Mouse (Mus musculus): ENCODE results near the gene Auts2. TPM values are rescaled to one million over a fixed set of nuclear protein-coding genes. Genes with fewer than 3 reads are reported as not detected.

The Auts2 gene
- total RNA-seq, 2 experiments from 2014 or later: 103 to 156 TPM

GRCm38 (mm10) chr5:132272132-132272531, 271.0 kb downstream of the Auts2 start:
- DNase-seq (ENCODE audit: extremely low spot score in 1 of 2, low spot score in 1 of 2): no peak

- DNase-seq (ENCODE audit: extremely low spot score in 1 of 2, low spot score in 1 of 2): no peak
Observed at GRCm38 (mm10) chr5:132270896-132271295, 272.2 kb downstream of the Auts2 start.

- no peak for DNase-seq (ENCODE audit: extremely low spot score in 1 of 2, low spot score in 1 of 2)
Observed at GRCm38 (mm10) chr5:132270074-132270473, 273.1 kb downstream of the Auts2 start.

DNA sequence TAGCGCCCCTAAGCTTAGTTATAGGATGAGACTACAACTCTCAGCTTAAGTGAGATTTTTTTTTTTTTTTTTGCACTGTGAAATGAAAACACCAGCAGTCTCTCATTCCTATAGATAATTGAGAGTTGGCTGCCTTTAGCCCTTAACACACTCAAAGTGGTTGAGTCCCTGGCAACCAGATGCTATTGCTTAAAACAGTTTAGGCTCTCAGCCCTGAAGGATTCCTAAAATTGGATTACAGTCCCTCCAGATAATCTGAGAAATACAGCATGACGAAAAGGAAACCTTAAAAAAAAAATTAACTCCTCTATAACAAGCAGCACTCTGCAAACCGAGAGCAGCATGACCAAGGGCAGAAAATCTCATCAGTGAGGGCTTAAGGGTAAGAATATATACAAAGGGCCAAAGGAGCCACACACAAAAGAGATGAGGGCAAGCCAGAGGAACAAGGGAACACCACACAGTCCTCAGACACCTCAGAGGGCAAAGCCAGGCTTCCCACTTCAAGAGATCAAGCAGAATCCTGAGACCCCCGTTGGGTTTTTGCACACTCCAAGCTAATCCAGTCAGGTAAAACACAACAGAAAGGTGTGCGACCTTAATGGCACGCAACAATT, 274.7 kb downstream of the Auts2 start:
- DNase-seq (ENCODE audit: extremely low spot score in 1 of 2, low spot score in 1 of 2): no peak

DNA sequence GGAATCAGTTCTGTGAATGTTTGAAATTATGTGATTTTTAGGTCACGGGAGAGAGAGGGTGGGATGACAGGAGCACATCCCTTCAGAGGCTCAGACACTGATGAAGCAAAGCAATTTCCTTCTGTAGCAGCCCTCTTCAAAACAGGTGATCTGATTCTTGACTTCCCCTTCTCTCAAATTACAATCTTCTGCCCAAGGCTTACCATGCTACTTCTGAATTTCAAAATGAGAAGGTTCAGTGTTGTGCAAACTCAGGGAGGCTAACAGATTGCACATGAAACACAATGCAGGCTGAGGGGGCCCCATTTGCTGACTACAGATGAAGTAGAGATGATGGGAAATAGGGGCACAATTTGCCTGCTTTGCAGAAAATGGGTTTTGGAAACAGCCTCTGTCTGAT, 278.1 kb downstream of the Auts2 start:
- DNase-seq (ENCODE audit: extremely low spot score in 1 of 2, low spot score in 1 of 2): no peak

GRCm38 (mm10) chr5:132261750-132262149, 281.4 kb downstream of the Auts2 start:
- no peak for DNase-seq (ENCODE audit: extremely low spot score in 1 of 2, low spot score in 1 of 2)

DNA sequence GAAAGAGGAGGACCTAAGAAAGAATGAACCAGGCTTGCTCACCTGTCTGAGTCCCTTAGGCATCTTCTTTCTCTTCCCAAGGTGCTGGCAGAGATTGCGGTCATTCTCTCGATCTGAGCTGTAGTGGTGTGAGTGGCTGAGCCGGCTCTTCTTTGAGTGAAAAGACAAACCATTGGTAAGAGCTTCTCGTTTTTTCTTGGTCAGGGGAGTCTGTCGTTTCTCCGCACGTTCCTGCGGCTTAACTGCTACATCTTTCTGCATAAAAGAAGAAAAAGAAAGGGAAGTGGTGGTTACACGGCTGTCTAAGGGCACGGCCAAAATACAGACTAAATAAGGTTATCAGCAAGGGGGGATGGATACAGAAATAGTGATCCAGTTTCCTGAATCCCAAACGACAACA, 284.3 kb downstream of the Auts2 start:
- DNase-seq (ENCODE audit: extremely low spot score in 1 of 2, low spot score in 1 of 2): no peak

GRCm38 (mm10) chr5:132255579-132255978, 287.6 kb downstream of the Auts2 start:
- DNase-seq (ENCODE audit: extremely low spot score in 1 of 2, low spot score in 1 of 2): no peak

GRCm38 (mm10) chr5:132249523-132249922, 293.6 kb downstream of the Auts2 start:
- peak; percentile 29 to 42 for DNase-seq (ENCODE audit: extremely low spot score in 1 of 2, low spot score in 1 of 2)

GRCm38 (mm10) chr5:132248069-132248468, 295.1 kb downstream of the Auts2 start:
- no peak for DNase-seq (ENCODE audit: extremely low spot score in 1 of 2, low spot score in 1 of 2)

DNA sequence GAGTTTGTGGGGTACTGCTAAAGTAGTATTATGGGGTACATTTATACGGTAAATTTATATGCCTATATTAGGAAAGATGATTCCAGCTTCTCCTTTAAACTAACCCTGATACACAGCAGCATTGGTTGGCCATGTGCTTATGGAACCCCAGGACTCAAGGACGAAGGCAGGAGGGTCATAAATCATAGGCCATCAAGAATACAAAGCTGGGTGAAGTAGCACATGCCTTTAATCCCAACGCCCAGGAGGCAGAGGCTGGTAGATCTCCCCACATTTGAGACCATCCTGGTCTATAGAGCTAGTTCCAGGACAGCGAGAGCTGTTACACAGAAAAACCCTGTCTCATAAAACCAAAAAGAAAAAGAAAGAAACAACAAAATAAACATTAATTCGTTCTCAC, 307.7 kb downstream of the Auts2 start:
- DNase-seq (ENCODE audit: extremely low spot score in 1 of 2, low spot score in 1 of 2): no peak

- no peak for DNase-seq (ENCODE audit: extremely low spot score in 1 of 2, low spot score in 1 of 2)
Observed at GRCm38 (mm10) chr5:132234471-132234870, 308.7 kb downstream of the Auts2 start.

GRCm38 (mm10) chr5:132231280-132232047, 311.7 kb downstream of the Auts2 start:
- peak; percentile 46 to 52 for DNase-seq (ENCODE audit: extremely low spot score in 1 of 2, low spot score in 1 of 2)

- DNase-seq (ENCODE audit: extremely low spot score in 1 of 2, low spot score in 1 of 2): peak; percentile 38 to 61
Observed at GRCm38 (mm10) chr5:132229644-132230357, 313.3 kb downstream of the Auts2 start.

- no peak for DNase-seq (ENCODE audit: extremely low spot score in 1 of 2, low spot score in 1 of 2)
Observed at GRCm38 (mm10) chr5:132229023-132229422, 314.1 kb downstream of the Auts2 start.

DNA sequence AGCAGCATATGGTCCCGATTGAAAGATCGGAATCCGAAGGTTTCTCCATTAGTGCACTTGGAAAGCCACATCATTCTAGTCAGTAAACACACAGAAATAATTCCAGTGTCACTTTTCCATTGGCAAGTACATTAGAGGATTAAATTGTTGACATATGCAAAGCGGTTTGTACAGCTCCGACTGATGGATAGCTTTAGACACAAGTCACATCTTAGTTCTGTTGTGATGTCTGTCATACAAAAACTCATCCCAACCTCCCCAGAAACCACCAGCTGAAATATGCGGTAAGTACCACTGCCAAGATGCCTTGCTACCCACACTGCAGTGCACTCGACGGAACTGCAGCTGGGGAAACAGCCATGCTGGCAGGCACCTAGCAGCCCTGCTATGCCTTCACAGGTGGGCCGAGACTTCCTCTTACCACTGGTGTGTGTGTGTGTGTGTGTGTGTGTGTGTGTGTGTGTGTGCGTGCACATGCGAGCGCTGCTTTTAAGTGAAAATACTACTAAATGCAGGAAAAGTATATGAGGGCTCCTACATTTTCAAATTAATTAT, 322.7 kb downstream of the Auts2 start:
- DNase-seq (ENCODE audit: extremely low spot score in 1 of 2, low spot score in 1 of 2): no peak

GRCm38 (mm10) chr5:132216143-132216542, 327.0 kb downstream of the Auts2 start:
- no peak for DNase-seq (ENCODE audit: extremely low spot score in 1 of 2, low spot score in 1 of 2)

GRCm38 (mm10) chr5:132212446-132212845, 330.7 kb downstream of the Auts2 start:
- no peak for DNase-seq (ENCODE audit: extremely low spot score in 1 of 2, low spot score in 1 of 2)

DNA sequence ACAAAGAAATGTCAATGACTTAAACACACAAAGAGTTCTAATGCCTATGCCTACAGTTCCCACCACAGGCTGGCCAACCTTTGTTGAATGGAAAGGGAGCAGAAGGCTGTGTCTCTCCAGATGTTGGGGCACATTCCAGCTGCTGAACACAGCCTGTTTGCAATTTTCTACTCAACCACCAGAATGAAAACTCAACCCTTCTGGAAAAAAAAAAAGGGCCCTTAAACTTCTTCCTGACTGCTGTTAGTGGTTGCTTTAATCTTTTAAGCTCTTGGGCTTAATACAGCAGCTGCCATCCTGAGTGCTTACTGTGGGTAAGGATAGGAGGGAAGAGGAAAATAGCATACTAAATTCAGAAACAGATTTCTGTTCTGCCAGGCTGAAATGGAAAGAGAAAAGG, 333.4 kb downstream of the Auts2 start:
- no peak for DNase-seq (ENCODE audit: extremely low spot score in 1 of 2, low spot score in 1 of 2)

GRCm38 (mm10) chr5:132206220-132206619, 336.9 kb downstream of the Auts2 start:
- no peak for DNase-seq (ENCODE audit: extremely low spot score in 1 of 2, low spot score in 1 of 2)

DNA sequence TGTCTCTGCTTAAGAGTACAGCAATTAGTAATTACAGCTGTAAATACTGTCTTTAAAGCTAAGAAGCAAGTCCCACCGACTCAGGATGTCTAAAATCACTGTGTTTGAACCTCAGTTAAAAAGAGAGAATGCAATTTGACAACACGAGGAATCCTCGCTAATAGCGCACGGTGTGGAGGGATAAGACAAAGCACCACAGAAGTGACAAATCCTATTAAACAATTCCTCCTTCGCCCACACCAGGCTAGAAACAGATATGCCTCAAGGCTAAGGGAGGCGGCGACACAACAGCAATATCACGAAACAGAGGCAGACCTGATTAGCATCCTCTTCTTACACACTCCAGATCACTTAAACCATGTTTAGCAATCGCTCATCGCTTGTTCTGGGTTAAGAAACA, 339.3 kb downstream of the Auts2 start:
- no peak for DNase-seq (ENCODE audit: extremely low spot score in 1 of 2, low spot score in 1 of 2)
